Mouse (Mus musculus) cerebellum, adult 2 months (tissue): ENCODE results near the gene Cops6.

Experiments used
- CTCF ChIP-seq: fragments of 200-500 bp; IDR thresholded peaks from 2 replicates; pipeline ENCODE4 v1.5.1; 2011; ENCODE audit warnings: low read depth, mild to moderate bottlenecking, control low read depth, low read length, moderate library complexity, borderline replicate concordance; ENCODE audit not compliant: insufficient read depth
- POLR2A ChIP-seq: fragments of 200-500 bp; IDR thresholded peaks from 2 replicates; pipeline ENCODE4 v1.6.1; 2011; ENCODE audit warnings: low read length, control low read depth, borderline replicate concordance; ENCODE audit not compliant: insufficient read depth

GRCm38 (mm10) chr5:138132425-138133064 is 28.3 kb upstream of the Cops6 start:
- TF ChIP-seq CTCF (no peak), POLR2A (no peak)
